Mouse (Mus musculus) intestine, postnatal 0 days (tissue): Measurements from ENCODE around the gene Tgm4. TPM values are rescaled to one million over a fixed set of nuclear protein-coding genes. Genes with fewer than 3 reads are reported as not detected.

Source experiments
- ATAC-seq: fragments of 200-750 bp; cut with Nextera tagmentation; 2 replicates; pipeline ENCODE4 v1.8.0; 2017; ENCODE audit warnings: mild to moderate bottlenecking, moderate TSS enrichment, moderate library complexity
- H3K27ac ChIP-seq: fragments of 300-500 bp; sonication (generic); 2 replicates; pipeline ENCODE4 v1.5.1; 2014; ENCODE audit warnings: mild to moderate bottlenecking, low read depth, low read length, moderate library complexity
- H3K27me3 ChIP-seq: fragments of 300-500 bp; sonication (generic); replicated peaks from 2 replicates; pipeline ENCODE4 v1.6.1; 2014; ENCODE audit warnings: low read length, mixed read lengths; ENCODE audit not compliant: control insufficient read depth, insufficient read depth
- H3K36me3 ChIP-seq: fragments of 300-500 bp; sonication (generic); 2 replicates; pipeline ENCODE4 v1.6.1; 2014; ENCODE audit warnings: mild to moderate bottlenecking, moderate library complexity; ENCODE audit not compliant: control insufficient read depth, insufficient read depth
- H3K4me1 ChIP-seq: fragments of 300-500 bp; sonication (generic); replicated peaks from 2 replicates; pipeline ENCODE4 v1.6.1; 2014; ENCODE audit warnings: antibody characterized with exemption, low read length, mixed read lengths; ENCODE audit not compliant: control insufficient read depth, insufficient read depth
- H3K4me2 ChIP-seq: fragments of 300-500 bp; sonication (generic); replicated peaks from 2 replicates; pipeline ENCODE4 v1.6.1; 2014; ENCODE audit warnings: low read depth, mild to moderate bottlenecking, moderate library complexity
- H3K4me3 ChIP-seq: fragments of 300-500 bp; sonication (generic); 2 replicates; pipeline ENCODE4 v1.5.1; 2014; ENCODE audit warnings: low read depth, low read length
- H3K9ac ChIP-seq: fragments of 300-500 bp; sonication (generic); 2 replicates; pipeline ENCODE4 v1.6.1; 2014; ENCODE audit warnings: mild to moderate bottlenecking, low read depth, low read length
- H3K9me3 ChIP-seq: fragments of 300-500 bp; sonication (generic); 2 replicates; pipeline ENCODE4 v1.6.1; 2016; ENCODE audit warnings: mixed run types; ENCODE audit not compliant: control insufficient read depth
- CTCF ChIP-seq: sonication (generic); IDR thresholded peaks from 2 replicates; pipeline ENCODE4 v1.5.1; 2016; ENCODE audit warnings: low read depth, mild to moderate bottlenecking, control low read depth, antibody characterized with exemption, moderate library complexity
- WGBS: fragments of 180-500 bp; shearing (Covaris S2); extraction: QIAGEN DNeasy Blood & Tissue Kit; methylation state at CpG from one replicate; pipeline ENCODE4 v1.1.7; 2014; 5-methylcytosine and 5-hydroxymethylcytosine counted together
- polyA plus RNA-seq: library from polyadenylated mRNA; unstranded; fragments of >200 nt; fragmentation: Nextera tagmentation; extraction: Ambion mirVana; gene quantifications from 2 replicates; pipeline ENCODE4 v1.2.1, GENCODE M21; 2015

Tgm4 gene
- polyA plus RNA-seq, 1 experiment from 2014 or later, result not detected

GRCm38 (mm10) chr9:123079149-123079548 is 44.6 kb downstream of the Tgm4 start:
- Histone ChIP-seq H3K4me2 (no peak overlapping the region), H3K27ac (no peak overlapping the region; the same call in 1 of the 2 replicates), H3K36me3 (peaks cover 80% of the 10 kb centered on the region), H3K27me3 (no peaks in the 10 kb centered on the region), H3K9ac (no peak overlapping the region), H3K4me3 (no peak overlapping the region), H3K4me1 (no peaks in the 10 kb centered on the region), H3K9me3 (no peaks in the 10 kb centered on the region)
- WGBS, result 89% methylated on average over 5 of the region's 5 CpGs
- no peak for TF ChIP-seq CTCF
- ATAC-seq, result no peak

DNA sequence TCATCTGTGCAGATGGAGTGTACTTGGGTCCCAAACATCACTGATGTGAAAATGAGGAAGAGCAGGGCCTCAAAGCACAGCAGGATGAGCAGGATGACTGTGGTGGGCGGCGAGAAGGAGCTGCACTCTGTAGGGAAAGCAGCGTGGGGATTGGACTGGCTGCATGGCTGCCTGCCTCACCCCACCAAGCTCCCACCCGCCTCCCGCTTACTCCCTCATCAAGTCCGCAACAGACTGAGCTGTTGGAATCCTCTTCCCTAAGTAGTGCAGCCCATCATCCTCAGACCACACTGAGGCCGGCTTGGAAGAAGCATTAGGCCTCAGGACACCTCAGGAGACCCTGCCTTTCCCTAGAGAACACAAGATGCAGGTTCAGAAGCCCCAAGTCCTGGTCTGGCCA is 45.8 kb downstream of the Tgm4 start:
- H3K27me3 ChIP-seq, result no peaks in the 10 kb centered on the region
- no peak overlapping the region; the same call in 1 of the 2 replicates for H3K27ac ChIP-seq
- TF ChIP-seq CTCF, result no peak
- H3K9ac ChIP-seq, result no peak overlapping the region
- H3K4me1 ChIP-seq, result no peaks in the 10 kb centered on the region
- H3K36me3 ChIP-seq, result peaks cover 92% of the 10 kb centered on the region
- no peak overlapping the region for H3K4me3 ChIP-seq
- no peaks in the 10 kb centered on the region for H3K9me3 ChIP-seq
- WGBS, result 90% methylated on average over 7 of the region's 7 CpGs
- no peak for ATAC-seq
- H3K4me2 ChIP-seq, result no peak overlapping the region

GRCm38 (mm10) chr9:123080796-123081195 is 46.3 kb downstream of the Tgm4 start:
- no peak for ATAC-seq
- no peak for TF ChIP-seq CTCF
- H3K27ac ChIP-seq, result no peak overlapping the region
- H3K27me3 ChIP-seq, result no peaks in the 10 kb centered on the region
- H3K36me3 ChIP-seq, result peaks cover 93% of the 10 kb centered on the region
- H3K4me3 ChIP-seq, result no peak overlapping the region
- no peak overlapping the region for H3K4me2 ChIP-seq
- H3K9ac ChIP-seq, result no peak overlapping the region
- no peaks in the 10 kb centered on the region for H3K4me1 ChIP-seq
- H3K9me3 ChIP-seq, result no peaks in the 10 kb centered on the region
- WGBS, result 89% methylated on average over 1 of the region's 1 CpGs

DNA sequence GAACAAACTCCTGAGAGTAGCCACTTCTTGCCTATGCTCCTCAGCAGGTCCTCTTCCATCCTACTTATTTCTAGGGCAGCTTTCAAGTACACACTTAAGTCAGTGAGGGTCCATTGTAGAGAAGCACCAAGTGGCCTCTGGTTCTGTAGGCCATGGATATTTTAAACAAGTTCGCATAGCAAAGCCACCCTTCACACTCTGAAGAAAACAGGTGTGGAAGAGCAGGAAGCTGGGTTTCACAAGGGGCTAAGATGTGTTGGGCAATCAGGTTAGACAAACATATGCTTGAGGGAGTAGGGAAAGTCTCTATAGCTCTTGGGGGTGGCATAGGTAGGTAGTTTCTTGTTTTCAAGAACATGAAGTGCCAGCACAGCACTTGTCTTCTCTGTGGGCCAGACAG is 50.8 kb downstream of the Tgm4 start:
- 82% methylated on average over 1 of the region's 1 CpGs for WGBS

DNA sequence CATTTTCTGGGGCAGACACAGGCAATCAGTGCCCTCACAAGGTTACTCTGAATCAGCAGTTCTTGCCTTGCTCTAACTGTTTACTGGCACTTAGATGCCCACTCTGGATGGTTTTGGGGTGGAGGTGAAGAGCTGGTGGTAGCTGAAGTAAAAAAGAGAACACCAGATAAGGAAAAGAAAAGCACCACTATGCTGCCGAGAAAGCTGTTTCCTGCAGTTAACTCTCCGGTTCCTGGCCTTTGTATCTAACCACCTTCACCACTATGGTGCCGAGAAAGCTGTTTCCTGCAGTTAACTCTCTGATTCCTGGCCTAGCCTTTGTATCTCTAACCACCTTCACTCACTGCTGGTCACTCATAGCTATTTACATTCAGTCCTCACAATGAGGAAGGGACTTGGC is 53.0 kb downstream of the Tgm4 start:
- Histone ChIP-seq H3K9ac (no peak overlapping the region), H3K4me2 (no peak overlapping the region), H3K9me3 (no peaks in the 10 kb centered on the region), H3K4me1 (no peaks in the 10 kb centered on the region), H3K27ac (no peak overlapping the region), H3K4me3 (no peak overlapping the region), H3K36me3 (peaks cover 83% of the 10 kb centered on the region), H3K27me3 (no peaks in the 10 kb centered on the region)
- WGBS, result 62% methylated on average over 3 of the region's 3 CpGs
- TF ChIP-seq CTCF, result no peak
- ATAC-seq, result no peak

More for the DNA sequence above, 50.8 kb downstream of the Tgm4 start:
- no peaks in the 10 kb centered on the region for H3K27me3 ChIP-seq
- H3K9ac ChIP-seq, result no peak overlapping the region
- H3K9me3 ChIP-seq, result no peaks in the 10 kb centered on the region
- no peak for TF ChIP-seq CTCF
- H3K4me2 ChIP-seq, result no peak overlapping the region
- ATAC-seq, result no peak
- peaks cover 93% of the 10 kb centered on the region for H3K36me3 ChIP-seq
- H3K27ac ChIP-seq, result no peak overlapping the region
- no peak overlapping the region for H3K4me3 ChIP-seq
- no peaks in the 10 kb centered on the region for H3K4me1 ChIP-seq

GRCm38 (mm10) chr9:123090844-123091243 is 56.3 kb downstream of the Tgm4 start:
- H3K27me3 ChIP-seq, result no peaks in the 10 kb centered on the region
- H3K36me3 ChIP-seq, result peaks cover 71% of the 10 kb centered on the region
- 87% methylated on average over 4 of the region's 4 CpGs for WGBS
- ATAC-seq, result no peak
- H3K9ac ChIP-seq, result no peak overlapping the region
- no peak overlapping the region for H3K4me2 ChIP-seq
- H3K9me3 ChIP-seq, result no peaks in the 10 kb centered on the region
- H3K27ac ChIP-seq, result no peak overlapping the region
- no peak overlapping the region for H3K4me3 ChIP-seq
- H3K4me1 ChIP-seq, result no peaks in the 10 kb centered on the region
- TF ChIP-seq CTCF, result no peak
